Mouse (Mus musculus): ENCODE data around the gene Fat3.

Gene Fat3

GRCm38 (mm10) chr9:16310855-16311848 lies 189.9 kb downstream of the Fat3 start:
- no peak for DNase-seq (ENCODE audit: low read depth, low spot score)

- no peak for DNase-seq (ENCODE audit: low read depth, low spot score)
Measured at GRCm38 (mm10) chr9:16310305-16310704, 190.8 kb downstream of the Fat3 start.

- no peak for DNase-seq (ENCODE audit: low read depth, low spot score)
Measured at GRCm38 (mm10) chr9:16307789-16308188, 193.3 kb downstream of the Fat3 start.

- DNase-seq (ENCODE audit: low read depth, low spot score), result no peak
Measured at GRCm38 (mm10) chr9:16306222-16306621, 194.9 kb downstream of the Fat3 start.

- no peak for DNase-seq (ENCODE audit: low read depth, low spot score)
Measured at GRCm38 (mm10) chr9:16305396-16306086, 195.5 kb downstream of the Fat3 start.

GRCm38 (mm10) chr9:16304949-16305348 lies 196.1 kb downstream of the Fat3 start:
- DNase-seq (ENCODE audit: low read depth, low spot score), result no peak

- DNase-seq (ENCODE audit: low read depth, low spot score), result no peak
Measured at GRCm38 (mm10) chr9:16302484-16302883, 198.6 kb downstream of the Fat3 start.

GRCm38 (mm10) chr9:16297935-16298334 lies 203.2 kb downstream of the Fat3 start:
- DNase-seq (ENCODE audit: low read depth, low spot score), result no peak

- no peak for DNase-seq (ENCODE audit: low read depth, low spot score)
Measured at GRCm38 (mm10) chr9:16293928-16294806, 206.9 kb downstream of the Fat3 start.

GRCm38 (mm10) chr9:16292492-16292891 lies 208.6 kb downstream of the Fat3 start:
- DNase-seq (ENCODE audit: low read depth, low spot score), result no peak

GRCm38 (mm10) chr9:16290911-16291310 lies 210.2 kb downstream of the Fat3 start:
- no peak for DNase-seq (ENCODE audit: low read depth, low spot score)

- DNase-seq (ENCODE audit: low read depth, low spot score), result no peak
Measured at GRCm38 (mm10) chr9:16283033-16283432, 218.1 kb downstream of the Fat3 start.

- DNase-seq (ENCODE audit: low read depth, low spot score), result no peak
Measured at GRCm38 (mm10) chr9:16282291-16282804, 218.7 kb downstream of the Fat3 start.

GRCm38 (mm10) chr9:16275589-16275988 lies 225.5 kb downstream of the Fat3 start:
- no peak for DNase-seq (ENCODE audit: low read depth, low spot score)

GRCm38 (mm10) chr9:16274130-16274529 lies 227.0 kb downstream of the Fat3 start:
- no peak for DNase-seq (ENCODE audit: low read depth, low spot score)

GRCm38 (mm10) chr9:16272810-16273209 lies 228.3 kb downstream of the Fat3 start:
- DNase-seq (ENCODE audit: low read depth, low spot score), result no peak

GRCm38 (mm10) chr9:16270768-16271114 lies 230.3 kb downstream of the Fat3 start:
- DNase-seq (ENCODE audit: low read depth, low spot score), result no peak

GRCm38 (mm10) chr9:16270056-16270767 lies 230.9 kb downstream of the Fat3 start:
- no peak for DNase-seq (ENCODE audit: low read depth, low spot score)

GRCm38 (mm10) chr9:16265519-16265918 lies 235.6 kb downstream of the Fat3 start:
- DNase-seq (ENCODE audit: low read depth, low spot score), result no peak

GRCm38 (mm10) chr9:16257241-16257840 lies 243.7 kb downstream of the Fat3 start:
- no peak for DNase-seq (ENCODE audit: low read depth, low spot score)
